Mouse (Mus musculus): Measurements from ENCODE around the gene 5730409E04Rik.

Gene 5730409E04Rik

GRCm38 (mm10) chr4:126637446-126637845 lies 27.8 kb downstream of the 5730409E04Rik start:
- DNase-seq = no peak

GRCm38 (mm10) chr4:126639339-126639738 lies 29.7 kb downstream of the 5730409E04Rik start:
- no peak for DNase-seq

- DNase-seq = no peak
Observed at GRCm38 (mm10) chr4:126641901-126642300, 32.3 kb downstream of the 5730409E04Rik start.

- no peak for DNase-seq
Observed at GRCm38 (mm10) chr4:126643815-126644214, 34.2 kb downstream of the 5730409E04Rik start.

GRCm38 (mm10) chr4:126644333-126644963 lies 34.8 kb downstream of the 5730409E04Rik start:
- DNase-seq = peak; percentile 17

- DNase-seq = peak; percentile 22
Observed at GRCm38 (mm10) chr4:126647996-126648910, 38.6 kb downstream of the 5730409E04Rik start.

GRCm38 (mm10) chr4:126653148-126653547 lies 43.5 kb downstream of the 5730409E04Rik start:
- no peak for DNase-seq

GRCm38 (mm10) chr4:126655356-126655755 lies 45.7 kb downstream of the 5730409E04Rik start:
- peak; percentile 49 for DNase-seq

- DNase-seq = no peak
Observed at GRCm38 (mm10) chr4:126661249-126661648, 51.6 kb downstream of the 5730409E04Rik start.
